Mouse (Mus musculus) CD4-positive naive resting alpha-beta T cell, adult 57 days (primary cell): Measurements from ENCODE around the gene Ajap1. TPM values are rescaled to one million over a fixed set of nuclear protein-coding genes. Genes with fewer than 3 reads are reported as not detected.

Experiments
- total RNA-seq: library from RNA; stranded (reverse); gene quantifications from one replicate; pipeline ENCODE4 v1.2.4, GENCODE M21; 2023

The Ajap1 gene
- total RNA-seq, result not detected

DNA sequence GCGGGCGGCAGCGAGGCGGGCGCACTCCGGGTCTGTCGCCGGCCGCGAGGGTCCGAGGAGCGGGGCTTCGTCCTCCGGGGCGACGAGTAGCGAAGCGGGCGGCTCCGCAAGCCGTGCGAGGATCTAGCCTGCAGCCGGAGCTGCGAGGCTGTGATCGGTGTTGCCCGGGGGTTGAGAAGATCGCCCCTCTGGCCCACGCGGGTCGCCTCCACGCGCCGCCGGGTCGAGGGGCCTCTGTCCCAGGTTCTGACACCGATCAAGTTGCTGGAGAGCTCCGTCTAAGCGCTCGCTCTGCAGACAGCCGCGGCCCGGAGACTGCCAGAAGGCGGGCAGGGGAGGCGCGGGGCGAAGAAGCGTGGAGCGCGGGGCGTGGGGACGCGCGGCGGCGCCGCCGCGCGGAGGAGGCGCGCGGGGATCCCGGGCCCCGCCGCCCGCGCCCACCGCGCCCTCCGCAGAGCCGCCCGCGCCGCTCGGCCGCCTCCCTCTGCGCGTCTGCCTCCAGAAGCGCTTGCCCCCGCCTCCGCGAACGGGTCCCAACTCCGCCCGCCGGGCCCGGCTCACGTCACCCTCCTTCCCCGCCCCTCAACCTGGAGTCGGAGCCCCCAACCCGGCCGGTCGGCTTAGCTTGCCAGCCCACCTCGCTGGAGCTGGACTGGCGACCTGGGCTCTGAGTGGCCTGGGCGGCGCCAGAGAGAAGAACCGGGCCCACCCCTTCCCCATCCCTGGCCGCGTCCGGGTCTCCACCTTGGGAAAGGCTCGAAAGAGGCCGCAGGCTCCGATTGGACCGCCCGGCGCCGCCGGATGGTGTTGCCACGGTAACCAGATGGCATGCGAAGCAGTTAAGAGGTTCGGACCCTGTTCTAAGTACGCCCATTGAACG is at the start of gene Ajap1:
Ajap1 (minus strand) TSS at position 353 of the 880 bp plus-strand sequence.

